Mouse (Mus musculus): ENCODE results near the gene Pitpnc1. TPM values are rescaled to one million over a fixed set of nuclear protein-coding genes. Genes with fewer than 3 reads are reported as not detected.
A peak's percentile ranks its signal among the peaks of the same experiment; 100 is the strongest.

Gene Pitpnc1
- polyA plus RNA-seq, 1 experiment: 30.0 TPM

DNA sequence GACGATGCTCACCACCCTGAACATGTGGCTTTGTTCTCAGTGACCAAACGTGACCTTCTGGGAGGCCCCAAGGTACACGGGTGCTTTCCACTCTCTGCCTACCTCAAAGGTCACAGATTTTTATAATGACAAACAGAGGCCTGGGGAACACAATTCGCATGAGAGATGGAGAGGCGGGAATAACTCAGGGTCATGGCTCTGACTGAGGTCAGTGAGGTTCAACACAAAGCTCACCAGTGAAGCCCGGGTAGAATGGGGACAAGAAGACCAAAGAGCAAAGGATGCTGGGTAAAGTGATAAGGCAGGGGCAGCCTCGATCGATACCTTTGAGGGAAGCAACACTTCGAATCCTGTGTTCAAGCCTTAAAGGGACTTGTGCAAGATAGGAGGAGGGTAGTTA is 206.7 kb downstream of the Pitpnc1 start:
- Histone ChIP-seq H3K4me3 (replicated peaks; ENCODE audit: insufficient read depth, low read depth, low read length) (no peak overlapping the region), H3K4me1 (ENCODE audit: control insufficient read depth, insufficient read depth, low read length) (no peaks in the 10 kb centered on the region; the same call in 1 of the 2 replicates), H3K27me3 (ENCODE audit: control insufficient read depth, insufficient read depth, low read length) (no peaks in the 10 kb centered on the region), H3K27ac (ENCODE audit: insufficient read depth, low read length) (no peak overlapping the region)
- 81% methylated on average over 9 of the region's 9 CpGs for WGBS
- TF ChIP-seq POLR2A (IDR thresholded peaks at IDR 0.05; ENCODE audit: borderline replicate concordance, insufficient read depth, low read length) (no peak), CTCF (IDR thresholded peaks at IDR 0.05; ENCODE audit: borderline replicate concordance, insufficient read depth, low read depth, low read length) (no peak)
- DNase-seq: no peak

DNA sequence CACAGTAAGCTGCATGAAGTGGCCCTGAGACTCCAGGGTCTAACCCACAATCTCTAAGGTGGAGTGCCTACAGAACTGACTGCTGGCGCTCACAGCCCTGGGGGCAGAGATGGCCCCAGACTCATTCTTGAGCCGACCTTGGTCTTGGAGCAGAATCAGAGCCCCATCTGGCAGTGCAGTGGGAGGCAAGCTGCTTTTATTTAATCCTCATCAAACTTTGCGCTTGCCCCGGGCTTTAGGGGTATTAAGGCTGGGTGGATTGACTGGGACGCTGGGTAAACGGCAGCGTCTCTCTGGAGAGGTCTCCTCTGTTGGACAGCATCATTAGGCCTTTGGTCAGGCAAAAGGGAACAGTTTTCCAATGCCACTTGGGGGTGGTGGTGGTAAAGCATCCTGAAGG is 211.1 kb downstream of the Pitpnc1 start:
- TF ChIP-seq POLR2A (IDR thresholded peaks at IDR 0.05; ENCODE audit: borderline replicate concordance, insufficient read depth, low read length) (no peak), CTCF (IDR thresholded peaks at IDR 0.05; ENCODE audit: borderline replicate concordance, insufficient read depth, low read depth, low read length) (no peak)
- Histone ChIP-seq H3K27ac (ENCODE audit: insufficient read depth, low read length) (no peak overlapping the region), H3K4me1 (ENCODE audit: control insufficient read depth, insufficient read depth, low read length) (no peaks in the 10 kb centered on the region), H3K4me3 (replicated peaks; ENCODE audit: insufficient read depth, low read depth, low read length) (no peak overlapping the region), H3K27me3 (ENCODE audit: control insufficient read depth, insufficient read depth, low read length) (no peaks in the 10 kb centered on the region)
- 60% methylated on average over 7 of the region's 7 CpGs for WGBS
- DNase-seq: no peak

DNA sequence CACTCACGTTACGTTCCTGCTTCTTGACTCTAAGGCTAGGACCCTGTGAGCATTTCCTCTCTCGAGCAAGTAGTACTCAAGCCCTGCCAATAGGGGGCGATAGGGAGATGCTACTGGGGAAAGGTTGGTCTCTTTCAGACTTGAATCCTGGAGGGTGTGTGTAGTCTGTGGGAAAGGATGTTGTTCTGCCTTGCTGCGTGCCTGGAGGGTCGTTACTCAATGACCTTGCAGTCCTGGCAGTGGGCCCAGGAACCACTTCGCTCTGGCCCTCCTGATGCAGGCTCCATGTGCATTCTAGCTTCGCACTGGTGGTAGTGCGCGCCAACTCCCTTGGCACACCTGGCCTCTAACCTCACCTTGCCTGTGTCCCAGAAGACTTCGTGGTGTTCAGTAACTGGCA is 215.3 kb downstream of the Pitpnc1 start:
- no peak overlapping the region for H3K27ac ChIP-seq (ENCODE audit: insufficient read depth, low read length)
- WGBS: 69% methylated on average over 11 of the region's 11 CpGs
- no peaks in the 10 kb centered on the region for H3K27me3 ChIP-seq (ENCODE audit: control insufficient read depth, insufficient read depth, low read length)
- TF ChIP-seq CTCF (IDR thresholded peaks at IDR 0.05; ENCODE audit: borderline replicate concordance, insufficient read depth, low read depth, low read length): peak; percentile 28; the same call in 1 of the 2 replicates
- no peak for TF ChIP-seq POLR2A (IDR thresholded peaks at IDR 0.05; ENCODE audit: borderline replicate concordance, insufficient read depth, low read length)
- DNase-seq: no peak
- peaks cover 8% of the 10 kb centered on the region for H3K4me1 ChIP-seq (ENCODE audit: control insufficient read depth, insufficient read depth, low read length)
- no peak overlapping the region for H3K4me3 ChIP-seq (replicated peaks; ENCODE audit: insufficient read depth, low read depth, low read length)

DNA sequence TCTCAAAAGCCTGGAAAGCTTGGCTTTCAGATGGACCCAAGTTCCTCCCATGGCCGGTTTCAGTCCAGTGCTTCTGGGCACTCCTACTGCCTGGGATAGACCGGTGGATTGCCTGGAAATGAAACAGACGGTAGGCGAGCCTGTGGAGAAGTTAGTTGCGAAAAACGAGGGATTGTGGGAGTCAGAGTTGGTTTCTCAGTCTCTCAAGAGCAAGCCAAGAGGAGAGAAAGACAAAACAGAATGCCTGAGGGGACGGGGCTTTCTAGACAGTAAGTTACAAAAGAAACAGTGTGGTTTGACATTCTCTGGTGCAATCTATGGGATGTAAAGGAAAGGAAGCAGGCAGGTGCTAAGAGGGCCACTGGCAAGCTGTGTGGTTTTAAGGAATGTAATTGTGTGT is 216.3 kb downstream of the Pitpnc1 start:
- no peaks in the 10 kb centered on the region for H3K27me3 ChIP-seq (ENCODE audit: control insufficient read depth, insufficient read depth, low read length)
- H3K4me1 ChIP-seq (ENCODE audit: control insufficient read depth, insufficient read depth, low read length): peaks cover 8% of the 10 kb centered on the region
- H3K4me3 ChIP-seq (replicated peaks; ENCODE audit: insufficient read depth, low read depth, low read length): no peak overlapping the region
- no peak overlapping the region for H3K27ac ChIP-seq (ENCODE audit: insufficient read depth, low read length)
- 85% methylated on average over 7 of the region's 7 CpGs for WGBS
- no peak for DNase-seq
- TF ChIP-seq CTCF (IDR thresholded peaks at IDR 0.05; ENCODE audit: borderline replicate concordance, insufficient read depth, low read depth, low read length): no peak
- no peak for TF ChIP-seq POLR2A (IDR thresholded peaks at IDR 0.05; ENCODE audit: borderline replicate concordance, insufficient read depth, low read length)

DNA sequence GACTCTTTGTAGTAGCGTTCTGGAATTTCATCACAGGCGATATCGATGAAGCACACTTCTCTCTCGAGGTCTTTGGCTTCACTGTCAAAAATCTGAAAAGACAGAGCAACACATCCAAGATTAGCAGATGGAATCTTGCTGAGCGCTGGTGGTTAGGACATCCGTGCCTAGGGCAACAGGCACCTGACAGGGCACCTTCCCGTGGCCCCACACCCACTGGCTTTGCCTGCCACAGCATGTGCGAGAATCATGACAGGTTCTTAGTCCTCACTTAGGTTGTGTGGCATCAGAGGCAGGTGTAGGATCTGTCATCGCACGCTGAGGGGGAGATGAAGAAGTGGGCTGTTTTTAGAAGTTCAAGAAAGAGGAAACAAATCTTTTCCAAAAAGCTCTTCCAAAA is 218.5 kb downstream of the Pitpnc1 start:
- 16% methylated on average over 10 of the region's 10 CpGs for WGBS
- DNase-seq: peak in 1 of 2 experiments; percentile 29
- TF ChIP-seq POLR2A (IDR thresholded peaks at IDR 0.05; ENCODE audit: borderline replicate concordance, insufficient read depth, low read length) (no peak), CTCF (IDR thresholded peaks at IDR 0.05; ENCODE audit: borderline replicate concordance, insufficient read depth, low read depth, low read length) (no peak)
- H3K27ac ChIP-seq (ENCODE audit: insufficient read depth, low read length): no peak overlapping the region
- H3K4me1 ChIP-seq (ENCODE audit: control insufficient read depth, insufficient read depth, low read length): peaks cover 18% of the 10 kb centered on the region
- no peak overlapping the region for H3K4me3 ChIP-seq (replicated peaks; ENCODE audit: insufficient read depth, low read depth, low read length)
- H3K27me3 ChIP-seq (ENCODE audit: control insufficient read depth, insufficient read depth, low read length): no peaks in the 10 kb centered on the region

DNA sequence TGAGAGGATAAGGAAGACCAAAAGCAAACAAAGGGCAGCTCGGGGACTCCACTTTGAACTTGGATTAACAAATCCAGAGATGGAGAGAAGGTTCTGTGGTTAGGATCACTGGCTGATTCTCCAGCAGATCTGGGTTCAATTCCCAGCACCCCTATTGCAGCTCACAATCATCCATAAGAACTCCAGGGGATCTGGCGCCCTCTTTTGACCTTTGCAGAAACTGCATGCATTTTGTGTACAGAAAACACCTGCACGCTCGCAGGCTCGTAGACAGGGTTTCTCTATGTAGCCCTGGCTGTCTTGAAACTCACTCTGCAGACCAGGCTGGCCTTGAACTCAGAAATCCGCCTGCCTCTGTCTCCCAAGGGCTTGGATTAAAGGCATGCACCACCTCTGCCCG is 219.0 kb downstream of the Pitpnc1 start:
- no peak for DNase-seq
- no peaks in the 10 kb centered on the region for H3K27me3 ChIP-seq (ENCODE audit: control insufficient read depth, insufficient read depth, low read length)
- H3K4me1 ChIP-seq (ENCODE audit: control insufficient read depth, insufficient read depth, low read length): peaks cover 18% of the 10 kb centered on the region
- H3K27ac ChIP-seq (ENCODE audit: insufficient read depth, low read length): no peak overlapping the region
- no peak overlapping the region for H3K4me3 ChIP-seq (replicated peaks; ENCODE audit: insufficient read depth, low read depth, low read length)
- WGBS: 91% methylated on average over 7 of the region's 7 CpGs
- no peak; the same call in 1 of the 2 replicates for TF ChIP-seq CTCF (IDR thresholded peaks at IDR 0.05; ENCODE audit: borderline replicate concordance, insufficient read depth, low read depth, low read length)
- no peak for TF ChIP-seq POLR2A (IDR thresholded peaks at IDR 0.05; ENCODE audit: borderline replicate concordance, insufficient read depth, low read length)

DNA sequence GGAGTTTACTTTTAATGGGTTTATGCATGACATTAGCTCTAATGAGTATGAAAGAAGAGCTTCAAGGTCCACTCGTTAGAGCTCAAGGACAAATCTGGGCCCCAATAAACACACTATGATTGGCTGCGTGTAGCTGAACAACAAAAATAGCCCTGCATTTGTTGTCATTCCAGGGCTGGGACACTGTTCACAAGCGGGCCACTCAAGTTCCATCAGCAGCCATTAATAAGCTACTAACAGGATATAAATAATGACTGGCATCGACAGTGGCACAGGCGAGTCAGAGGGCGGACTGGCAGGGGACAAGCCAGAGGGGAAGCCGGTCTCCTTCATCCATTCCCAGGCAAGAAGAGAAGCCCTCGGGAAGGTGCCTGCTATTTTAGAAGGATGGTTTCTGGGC is 219.6 kb downstream of the Pitpnc1 start:
- peaks cover 18% of the 10 kb centered on the region for H3K4me1 ChIP-seq (ENCODE audit: control insufficient read depth, insufficient read depth, low read length)
- H3K27me3 ChIP-seq (ENCODE audit: control insufficient read depth, insufficient read depth, low read length): no peaks in the 10 kb centered on the region
- WGBS: 94% methylated on average over 8 of the region's 8 CpGs
- TF ChIP-seq CTCF (IDR thresholded peaks at IDR 0.05; ENCODE audit: borderline replicate concordance, insufficient read depth, low read depth, low read length) (no peak), POLR2A (IDR thresholded peaks at IDR 0.05; ENCODE audit: borderline replicate concordance, insufficient read depth, low read length) (no peak)
- DNase-seq: no peak
- no peak overlapping the region for H3K4me3 ChIP-seq (replicated peaks; ENCODE audit: insufficient read depth, low read depth, low read length)
- no peak overlapping the region for H3K27ac ChIP-seq (ENCODE audit: insufficient read depth, low read length)

DNA sequence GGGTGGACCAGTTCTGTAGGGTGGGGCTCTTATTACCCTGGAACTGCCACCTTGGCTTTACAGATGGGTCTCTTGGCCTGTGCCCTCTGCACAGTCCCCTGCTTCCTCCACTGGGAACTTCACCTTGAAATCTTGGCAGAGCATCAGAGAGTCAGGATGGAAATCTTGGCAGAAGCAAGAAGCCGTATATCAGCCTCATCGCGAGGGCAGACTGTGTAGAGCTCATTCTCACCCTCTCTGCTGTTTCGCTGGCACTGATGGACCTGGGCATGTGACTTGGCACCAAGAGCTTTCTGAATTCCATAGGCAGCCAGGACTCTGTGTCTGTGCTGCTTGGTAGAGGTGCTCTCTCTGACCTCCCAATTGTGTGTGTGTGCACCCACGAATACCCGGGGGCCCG is 221.7 kb downstream of the Pitpnc1 start:
- TF ChIP-seq POLR2A (IDR thresholded peaks at IDR 0.05; ENCODE audit: borderline replicate concordance, insufficient read depth, low read length) (no peak), CTCF (IDR thresholded peaks at IDR 0.05; ENCODE audit: borderline replicate concordance, insufficient read depth, low read depth, low read length) (no peak)
- peak; percentile 71 to 84 for DNase-seq
- Histone ChIP-seq H3K4me3 (replicated peaks; ENCODE audit: insufficient read depth, low read depth, low read length) (no peak overlapping the region), H3K4me1 (ENCODE audit: control insufficient read depth, insufficient read depth, low read length) (peaks cover 18% of the 10 kb centered on the region), H3K27me3 (ENCODE audit: control insufficient read depth, insufficient read depth, low read length) (no peaks in the 10 kb centered on the region), H3K27ac (ENCODE audit: insufficient read depth, low read length) (no peak overlapping the region)
- WGBS: 13% methylated on average over 7 of the region's 7 CpGs
